Mouse (Mus musculus) stomach, embryonic 15.5 days (tissue): Measurements from ENCODE around the gene Ap3b1. TPM values are rescaled to one million over a fixed set of nuclear protein-coding genes. Genes with fewer than 3 reads are reported as not detected.
A peak's percentile ranks its signal among the peaks of the same experiment; 100 is the strongest.

Experiments used
- ATAC-seq: fragments of 200-750 bp; cut with Nextera tagmentation; 2 replicates; pipeline ENCODE4 v1.8.0; 2017; ENCODE audit warnings: low read depth, moderate number of reproducible peaks, moderate TSS enrichment; ENCODE audit not compliant: insufficient read depth, low FRiP score
- H3K27ac ChIP-seq: fragments of 300-500 bp; sonication (generic); 2 replicates; pipeline ENCODE4 v1.5.1; 2015; ENCODE audit warnings: mild to moderate bottlenecking, inconsistent platforms
- H3K27me3 ChIP-seq: fragments of 300-500 bp; sonication (generic); replicated peaks from 2 replicates; pipeline ENCODE4 v1.6.1; 2015; ENCODE audit warnings: inconsistent platforms
- H3K36me3 ChIP-seq: fragments of 300-500 bp; sonication (generic); 2 replicates; pipeline ENCODE4 v1.6.1; 2015; ENCODE audit warnings: inconsistent platforms
- H3K4me1 ChIP-seq: fragments of 300-500 bp; sonication (generic); 2 replicates; pipeline ENCODE4 v1.6.1; 2015; ENCODE audit warnings: inconsistent platforms
- H3K4me2 ChIP-seq: fragments of 300-500 bp; sonication (generic); 2 replicates; pipeline ENCODE4 v1.6.1; 2015; ENCODE audit warnings: mild to moderate bottlenecking, inconsistent platforms
- H3K4me3 ChIP-seq: fragments of 300-500 bp; sonication (generic); replicated peaks from 2 replicates; pipeline ENCODE4 v1.5.1; 2015; ENCODE audit warnings: inconsistent platforms
- H3K9ac ChIP-seq: fragments of 300-500 bp; sonication (generic); 2 replicates; pipeline ENCODE4 v1.6.1; 2015; ENCODE audit warnings: inconsistent platforms
- H3K9me3 ChIP-seq: fragments of 300-500 bp; sonication (generic); 2 replicates; pipeline ENCODE4 v1.6.1; 2016; ENCODE audit warnings: inconsistent platforms
- WGBS: fragments of 180-500 bp; shearing (Covaris S2); methylation state at CpG from one replicate; pipeline ENCODE4 v1.1.7; 2015; 5-methylcytosine and 5-hydroxymethylcytosine counted together
- polyA plus RNA-seq: library from polyadenylated mRNA; unstranded; fragments of >200 nt; fragmentation: Nextera tagmentation; extraction: Ambion mirVana; gene quantifications from 2 replicates; pipeline ENCODE4 v1.2.1, GENCODE M21; 2015

Ap3b1 gene
- polyA plus RNA-seq, 1 experiment from 2014 or later: 45.3 TPM

- H3K4me2 ChIP-seq: no peak overlapping the region
- 50% methylated on average over 17 of the region's 17 CpGs for WGBS
- H3K9me3 ChIP-seq: no peaks in the 10 kb centered on the region
- no peak overlapping the region for H3K4me3 ChIP-seq
- no peak overlapping the region for H3K9ac ChIP-seq
- no peak overlapping the region for H3K27ac ChIP-seq
- no peaks in the 10 kb centered on the region for H3K4me1 ChIP-seq
- H3K36me3 ChIP-seq: no peaks in the 10 kb centered on the region
- H3K27me3 ChIP-seq: no peaks in the 10 kb centered on the region
- no peak for ATAC-seq
Observed at GRCm38 (mm10) chr13:94575607-94576398, 217.0 kb downstream of the Ap3b1 start.

- 37% methylated on average over 22 of the region's 22 CpGs for WGBS
Observed at GRCm38 (mm10) chr13:94576399-94577176, 217.8 kb downstream of the Ap3b1 start.

GRCm38 (mm10) chr13:94577177-94577540 lies 218.4 kb downstream of the Ap3b1 start:
- no peak overlapping the region for H3K4me2 ChIP-seq
- no peak overlapping the region for H3K9ac ChIP-seq
- no peak overlapping the region for H3K4me3 ChIP-seq
- H3K27me3 ChIP-seq: no peaks in the 10 kb centered on the region
- no peaks in the 10 kb centered on the region for H3K9me3 ChIP-seq
- H3K4me1 ChIP-seq: no peaks in the 10 kb centered on the region
- H3K36me3 ChIP-seq: no peaks in the 10 kb centered on the region
- no peak for ATAC-seq
- no peak overlapping the region for H3K27ac ChIP-seq
- 68% methylated on average over 2 of the region's 2 CpGs for WGBS

More at GRCm38 (mm10) chr13:94576399-94577176, 217.8 kb downstream of the Ap3b1 start:
- H3K9ac ChIP-seq: no peak overlapping the region
- no peak for ATAC-seq
- H3K4me1 ChIP-seq: no peaks in the 10 kb centered on the region
- H3K9me3 ChIP-seq: no peaks in the 10 kb centered on the region
- H3K27ac ChIP-seq: no peak overlapping the region
- H3K4me3 ChIP-seq: no peak overlapping the region
- no peak overlapping the region for H3K4me2 ChIP-seq
- no peaks in the 10 kb centered on the region for H3K27me3 ChIP-seq
- no peaks in the 10 kb centered on the region for H3K36me3 ChIP-seq

GRCm38 (mm10) chr13:94595289-94595688 lies 236.5 kb downstream of the Ap3b1 start:
- H3K4me1 ChIP-seq: peaks cover 9% of the 10 kb centered on the region
- 0 out of 2 replicates have a peak overlapping the region, but pooled peaks have one; percentile 44 for H3K4me2 ChIP-seq
- H3K27ac ChIP-seq: no peak overlapping the region
- H3K4me3 ChIP-seq: no peak overlapping the region
- no peak for ATAC-seq
- 7% methylated on average over 14 of the region's 14 CpGs for WGBS
- H3K9ac ChIP-seq: no peak overlapping the region
- peaks cover 52% of the 10 kb centered on the region for H3K27me3 ChIP-seq
- no peaks in the 10 kb centered on the region for H3K9me3 ChIP-seq
- H3K36me3 ChIP-seq: no peaks in the 10 kb centered on the region

GRCm38 (mm10) chr13:94595701-94596361 lies 237.1 kb downstream of the Ap3b1 start:
- Histone ChIP-seq H3K27me3 (peaks cover 52% of the 10 kb centered on the region), H3K9ac (no peak overlapping the region), H3K36me3 (no peaks in the 10 kb centered on the region), H3K9me3 (no peaks in the 10 kb centered on the region), H3K4me1 (peaks cover 9% of the 10 kb centered on the region), H3K4me2 (peak overlapping the region; percentile 44), H3K27ac (no peak overlapping the region), H3K4me3 (peak overlapping the region; percentile 26)
- WGBS: 1% methylated on average over 38 of the region's 38 CpGs
- ATAC-seq: no peak

- Histone ChIP-seq H3K9me3 (no peaks in the 10 kb centered on the region), H3K4me1 (peaks cover 9% of the 10 kb centered on the region), H3K36me3 (no peaks in the 10 kb centered on the region), H3K4me2 (peak overlapping the region; percentile 44), H3K27me3 (peaks cover 56% of the 10 kb centered on the region), H3K27ac (no peak overlapping the region), H3K9ac (no peak overlapping the region), H3K4me3 (peak overlapping the region; percentile 26; the same call in 1 of the 2 replicates)
- ATAC-seq: no peak
- 9% methylated on average over 20 of the region's 20 CpGs for WGBS
Observed at GRCm38 (mm10) chr13:94596386-94597033, 237.8 kb downstream of the Ap3b1 start.

- Histone ChIP-seq H3K9ac (no peak overlapping the region), H3K27ac (no peak overlapping the region), H3K9me3 (no peaks in the 10 kb centered on the region), H3K4me2 (no peak overlapping the region), H3K36me3 (no peaks in the 10 kb centered on the region), H3K4me3 (no peak overlapping the region), H3K4me1 (peaks cover 9% of the 10 kb centered on the region), H3K27me3 (peaks cover 43% of the 10 kb centered on the region)
- WGBS: 61% methylated on average over 8 of the region's 8 CpGs
- no peak for ATAC-seq
Observed at GRCm38 (mm10) chr13:94599718-94600117, 241.0 kb downstream of the Ap3b1 start.

GRCm38 (mm10) chr13:94607035-94607860 lies 248.5 kb downstream of the Ap3b1 start:
- H3K36me3 ChIP-seq: no peaks in the 10 kb centered on the region
- H3K4me3 ChIP-seq: no peak overlapping the region
- ATAC-seq: no peak

GRCm38 (mm10) chr13:94607861-94608223 lies 249.1 kb downstream of the Ap3b1 start:
- Histone ChIP-seq H3K9me3 (no peaks in the 10 kb centered on the region), H3K4me3 (no peak overlapping the region), H3K9ac (no peak overlapping the region), H3K27ac (no peak overlapping the region), H3K27me3 (no peaks in the 10 kb centered on the region), H3K4me1 (no peaks in the 10 kb centered on the region; the same call in none of the 2 replicates), H3K4me2 (no peak overlapping the region), H3K36me3 (no peaks in the 10 kb centered on the region)
- 51% methylated on average over 7 of the region's 7 CpGs for WGBS
- no peak for ATAC-seq

More at GRCm38 (mm10) chr13:94607035-94607860, 248.5 kb downstream of the Ap3b1 start:
- Histone ChIP-seq H3K4me1 (no peaks in the 10 kb centered on the region; the same call in none of the 2 replicates), H3K9me3 (no peaks in the 10 kb centered on the region), H3K4me2 (no peak overlapping the region), H3K9ac (no peak overlapping the region), H3K27me3 (no peaks in the 10 kb centered on the region), H3K27ac (no peak overlapping the region)
- 68% methylated on average over 9 of the region's 9 CpGs for WGBS

GRCm38 (mm10) chr13:94608420-94608831 lies 249.7 kb downstream of the Ap3b1 start:
- Histone ChIP-seq H3K27ac (no peak overlapping the region), H3K4me2 (no peak overlapping the region), H3K4me3 (no peak overlapping the region), H3K9me3 (no peaks in the 10 kb centered on the region), H3K27me3 (no peaks in the 10 kb centered on the region), H3K36me3 (no peaks in the 10 kb centered on the region), H3K4me1 (no peaks in the 10 kb centered on the region; the same call in none of the 2 replicates), H3K9ac (no peak overlapping the region)
- ATAC-seq: no peak
- 22% methylated on average over 11 of the region's 11 CpGs for WGBS

- H3K4me3 ChIP-seq: no peak overlapping the region
- H3K27me3 ChIP-seq: no peaks in the 10 kb centered on the region
- no peak overlapping the region for H3K4me2 ChIP-seq
- 72% methylated on average over 10 of the region's 10 CpGs for WGBS
- H3K36me3 ChIP-seq: no peaks in the 10 kb centered on the region
- no peak overlapping the region for H3K9ac ChIP-seq
- no peaks in the 10 kb centered on the region; the same call in none of the 2 replicates for H3K4me1 ChIP-seq
- no peak overlapping the region for H3K27ac ChIP-seq
- H3K9me3 ChIP-seq: no peaks in the 10 kb centered on the region
- no peak for ATAC-seq
Observed at GRCm38 (mm10) chr13:94608947-94609346, 250.2 kb downstream of the Ap3b1 start.
